Mouse (Mus musculus) forebrain, embryonic 12.5 days (tissue): ENCODE measurements around the gene Acad12. TPM values are rescaled to one million over a fixed set of nuclear protein-coding genes. Genes with fewer than 3 reads are reported as not detected.
A peak's percentile ranks its signal among the peaks of the same experiment; 100 is the strongest.
"Not testable (repeated sequence)": the region's sequence is repeated elsewhere in the genome, so short reads cannot be mapped to it uniquely, and the experiment has no call there.

ENCODE experiments used
- ATAC-seq: fragments of 200-750 bp; cut with Nextera tagmentation; 2 replicates; pipeline ENCODE4 v1.8.0; 2017; ENCODE audit warnings: moderate TSS enrichment; ENCODE audit not compliant: low FRiP score
- H3K27ac ChIP-seq: fragments of 300-500 bp; sonication (generic); 2 replicates; pipeline ENCODE4 v1.5.1; 2016; ENCODE audit warnings: mild to moderate bottlenecking
- H3K27me3 ChIP-seq: fragments of 300-500 bp; sonication (generic); 2 replicates; pipeline ENCODE4 v1.6.1; 2016; ENCODE audit warnings: mild to moderate bottlenecking
- H3K36me3 ChIP-seq: fragments of 300-500 bp; sonication (generic); replicated peaks from 2 replicates; pipeline ENCODE4 v1.6.1; 2016; ENCODE audit warnings: mild to moderate bottlenecking
- H3K4me1 ChIP-seq: fragments of 300-500 bp; sonication (generic); 2 replicates; pipeline ENCODE4 v1.6.1; 2016
- H3K4me2 ChIP-seq: fragments of 300-500 bp; sonication (generic); 2 replicates; pipeline ENCODE4 v1.6.1; 2016; ENCODE audit warnings: mild to moderate bottlenecking, moderate library complexity
- H3K4me3 ChIP-seq: fragments of 300-500 bp; sonication (generic); replicated peaks from 2 replicates; pipeline ENCODE4 v1.5.1; 2016; ENCODE audit warnings: mild to moderate bottlenecking
- H3K9ac ChIP-seq: fragments of 300-500 bp; sonication (generic); 2 replicates; pipeline ENCODE4 v1.6.1; 2016; ENCODE audit warnings: mild to moderate bottlenecking
- H3K9me3 ChIP-seq: fragments of 300-500 bp; sonication (generic); 2 replicates; pipeline ENCODE4 v1.6.1; 2016
- WGBS: fragments of 180-500 bp; shearing (Covaris S2); methylation state at CpG from one replicate; pipeline ENCODE4 v1.1.7; 2016; 5-methylcytosine and 5-hydroxymethylcytosine counted together
- polyA plus RNA-seq: library from polyadenylated mRNA; unstranded; fragments of >200 nt; fragmentation: Nextera tagmentation; extraction: Ambion mirVana; gene quantifications from 2 replicates; pipeline ENCODE4 v1.2.1, GENCODE M21; 2016

The Acad12 gene
- polyA plus RNA-seq, 1 experiment from 2014 or later = 1.3 TPM

- 88% methylated on average over 1 of the region's 1 CpGs for WGBS
- not testable (repeated sequence) for H3K36me3 ChIP-seq, H3K9me3 ChIP-seq, H3K4me2 ChIP-seq, H3K4me1 ChIP-seq, ATAC-seq, H3K27ac ChIP-seq, H3K27me3 ChIP-seq, H3K4me3 ChIP-seq, H3K9ac ChIP-seq
Observed at GRCm38 (mm10) chr5:121603815-121604214, 14.9 kb downstream of the Acad12 start.

- 29% methylated on average over 9 of the region's 9 CpGs for WGBS
- Histone ChIP-seq H3K4me1 (peaks cover 5% of the 10 kb centered on the region; the same call in 1 of the 2 replicates), H3K27ac (no peak overlapping the region), H3K36me3 (no peaks in the 10 kb centered on the region), H3K9me3 (no peaks in the 10 kb centered on the region), H3K4me2 (no peak overlapping the region), H3K27me3 (no peaks in the 10 kb centered on the region), H3K9ac (no peak overlapping the region), H3K4me3 (no peak overlapping the region)
- ATAC-seq = no peak
Observed at GRCm38 (mm10) chr5:121601547-121602299, 17.0 kb downstream of the Acad12 start.

- Histone ChIP-seq H3K9me3 (no peaks in the 10 kb centered on the region), H3K27me3 (0 out of 2 replicates have a peak, but pooled peaks cover 7% of the 10 kb centered on the region), H3K4me2 (no peak overlapping the region), H3K36me3 (no peaks in the 10 kb centered on the region), H3K9ac (no peak overlapping the region), H3K27ac (no peak overlapping the region), H3K4me1 (peaks cover 10% of the 10 kb centered on the region), H3K4me3 (no peak overlapping the region)
- 63% methylated on average over 13 of the region's 13 CpGs for WGBS
- ATAC-seq = no peak
Observed at GRCm38 (mm10) chr5:121598871-121599610, 19.7 kb downstream of the Acad12 start.

- ATAC-seq = no peak
- no peak overlapping the region for H3K9ac ChIP-seq
- H3K4me3 ChIP-seq = no peak overlapping the region
- H3K4me2 ChIP-seq = no peak overlapping the region
- H3K9me3 ChIP-seq = no peaks in the 10 kb centered on the region
- H3K27ac ChIP-seq = no peak overlapping the region
- WGBS = 85% methylated on average over 7 of the region's 7 CpGs
- H3K27me3 ChIP-seq = 0 out of 2 replicates have a peak, but pooled peaks cover 7% of the 10 kb centered on the region
- H3K4me1 ChIP-seq = peaks cover 18% of the 10 kb centered on the region
- no peaks in the 10 kb centered on the region for H3K36me3 ChIP-seq
Observed at GRCm38 (mm10) chr5:121597991-121598537, 20.7 kb downstream of the Acad12 start.

GRCm38 (mm10) chr5:121597332-121597731 is 21.4 kb downstream of the Acad12 start:
- Histone ChIP-seq H3K9me3 (no peaks in the 10 kb centered on the region), H3K4me3 (no peak overlapping the region), H3K4me1 (peaks cover 25% of the 10 kb centered on the region), H3K27ac (no peak overlapping the region), H3K27me3 (peaks cover 7% of the 10 kb centered on the region; the same call in 1 of the 2 replicates), H3K9ac (no peak overlapping the region), H3K4me2 (no peak overlapping the region), H3K36me3 (no peaks in the 10 kb centered on the region)
- WGBS = 67% methylated on average over 4 of the region's 4 CpGs
- ATAC-seq = no peak

- Histone ChIP-seq H3K4me3 (no peak overlapping the region), H3K9me3 (no peaks in the 10 kb centered on the region), H3K4me1 (peaks cover 21% of the 10 kb centered on the region), H3K27me3 (peaks cover 7% of the 10 kb centered on the region; the same call in 1 of the 2 replicates), H3K36me3 (no peaks in the 10 kb centered on the region), H3K4me2 (no peak overlapping the region), H3K27ac (no peak overlapping the region), H3K9ac (no peak overlapping the region)
- 75% methylated on average over 6 of the region's 6 CpGs for whole genome bisulfite sequencing
- no peak for ATAC-seq
Observed at GRCm38 (mm10) chr5:121596226-121596625, 22.5 kb downstream of the Acad12 start.

GRCm38 (mm10) chr5:121595758-121596157 is 23.0 kb downstream of the Acad12 start:
- peaks cover 21% of the 10 kb centered on the region for H3K4me1 ChIP-seq
- H3K9ac ChIP-seq = no peak overlapping the region
- no peak overlapping the region for H3K27ac ChIP-seq
- ATAC-seq = no peak
- no peaks in the 10 kb centered on the region for H3K36me3 ChIP-seq
- no peak overlapping the region for H3K4me2 ChIP-seq
- no peak overlapping the region for H3K4me3 ChIP-seq
- peaks cover 7% of the 10 kb centered on the region; the same call in 1 of the 2 replicates for H3K27me3 ChIP-seq
- WGBS = 81% methylated on average over 6 of the region's 6 CpGs
- H3K9me3 ChIP-seq = no peaks in the 10 kb centered on the region

- 87% methylated on average over 6 of the region's 6 CpGs for WGBS
- H3K9me3 ChIP-seq = no peaks in the 10 kb centered on the region
- no peaks in the 10 kb centered on the region for H3K36me3 ChIP-seq
- peaks cover 7% of the 10 kb centered on the region; the same call in 1 of the 2 replicates for H3K27me3 ChIP-seq
- H3K9ac ChIP-seq = no peak overlapping the region
- H3K4me3 ChIP-seq = no peak overlapping the region
- H3K4me1 ChIP-seq = peaks cover 21% of the 10 kb centered on the region
- H3K27ac ChIP-seq = no peak overlapping the region
- no peak for ATAC-seq
- H3K4me2 ChIP-seq = no peak overlapping the region
Observed at GRCm38 (mm10) chr5:121594714-121595313, 23.9 kb downstream of the Acad12 start.

- H3K9me3 ChIP-seq = no peaks in the 10 kb centered on the region
- H3K4me2 ChIP-seq = peak within 1 kb of the TSS; percentile 97
- H3K27me3 ChIP-seq = peaks cover 7% of the 10 kb centered on the region; the same call in 1 of the 2 replicates
- 3% methylated on average over 47 of the region's 47 CpGs for WGBS
- peak within 1 kb of the TSS; percentile 68; the same call in 1 of the 2 replicates for H3K27ac ChIP-seq
- H3K9ac ChIP-seq = peak within 1 kb of the TSS; percentile 82
- ATAC-seq = peak; percentile 86
- peaks cover 21% of the 10 kb centered on the region for H3K4me1 ChIP-seq
- H3K36me3 ChIP-seq = no peaks in the 10 kb centered on the region
- peak within 1 kb of the TSS; percentile 60 for H3K4me3 ChIP-seq
Observed at GRCm38 (mm10) chr5:121593451-121594401, 25.0 kb downstream of the Acad12 start, which contains the start of gene Aldh2. Gene Aldh2 (minus strand): TSS chr5:121593824.

- 0 out of 2 replicates have a peak overlapping the region, but pooled peaks have one; percentile 25 for H3K27ac ChIP-seq
- H3K27me3 ChIP-seq = peaks cover 7% of the 10 kb centered on the region; the same call in 1 of the 2 replicates
- H3K4me3 ChIP-seq = peak overlapping the region; percentile 60
- 4% methylated on average over 33 of the region's 33 CpGs for WGBS
- no peaks in the 10 kb centered on the region for H3K36me3 ChIP-seq
- H3K4me2 ChIP-seq = peak overlapping the region; percentile 97
- H3K4me1 ChIP-seq = peaks cover 21% of the 10 kb centered on the region
- ATAC-seq = peak; percentile 60; the same call in 1 of the 2 replicates
- peak overlapping the region; percentile 82 for H3K9ac ChIP-seq
- no peaks in the 10 kb centered on the region for H3K9me3 ChIP-seq
Observed at GRCm38 (mm10) chr5:121592816-121593407, 25.8 kb downstream of the Acad12 start.
